26 mouse cellular contexts compared by ENCODE assay signal in the genomic region with DNA sequence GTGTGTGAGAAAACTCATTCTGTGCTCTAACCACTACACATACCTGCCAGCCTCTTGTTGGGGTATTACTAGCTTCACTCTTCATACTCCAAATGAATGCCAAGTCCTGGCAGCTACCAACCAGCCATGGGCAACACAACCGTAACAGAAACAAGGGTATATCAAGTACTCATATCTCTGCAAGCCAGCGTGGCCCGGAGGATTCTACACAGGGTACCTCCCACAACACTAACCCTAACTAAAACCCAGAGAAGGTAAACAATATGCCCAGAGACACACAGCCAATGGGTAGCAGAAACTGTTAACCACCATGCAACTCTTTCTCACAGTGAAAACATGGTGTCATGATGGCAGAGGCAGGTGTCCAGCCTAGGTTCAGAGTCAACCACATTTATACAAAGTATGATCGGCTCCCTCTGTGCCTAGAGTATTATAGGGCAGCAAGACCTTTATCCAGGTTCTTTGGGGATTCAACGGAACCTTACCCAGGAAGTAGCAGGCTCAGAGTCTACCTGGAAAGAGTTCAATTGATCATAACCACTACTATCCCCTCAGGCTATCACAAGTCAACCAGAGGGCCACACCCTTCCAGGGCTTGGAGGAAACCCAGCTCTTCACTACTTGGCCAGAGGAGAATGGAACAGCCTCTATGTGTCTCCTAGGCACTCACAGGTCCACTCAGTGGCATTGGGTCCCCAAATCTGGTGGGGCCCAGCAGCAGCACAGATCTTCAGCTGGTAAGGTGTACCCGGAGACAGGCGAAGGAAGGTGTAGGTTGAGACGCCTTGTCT. TPM values are rescaled to one million over a fixed set of nuclear protein-coding genes. Genes with fewer than 3 reads are reported as not detected.
DNase-seq lines count a peak whose midpoint lies in the region; ATAC-seq and TF ChIP-seq lines count a peak whose summit lies in the region.
"Had no signal": no experiment of that assay in that cellular context is flagged by ENCODE, and none has a peak within 500 bp of the region (broad histone marks: within the 10 kb centered on the region; RNA-seq: fewer than 3 reads in every experiment).

No protein-coding gene starts in this region.

- H3K27ac ChIP-seq in embryonic facial prominence, embryonic 13.5 days = no peak overlapping the region
- H3K27ac ChIP-seq in embryonic facial prominence, embryonic 10.5 days (replicated peaks) = no peak overlapping the region
- no peak overlapping the region for H3K27ac ChIP-seq in hindbrain, embryonic 11.5 days (ENCODE audit: low read depth, low read length)
- no peak overlapping the region for H3K27ac ChIP-seq in liver, postnatal 0 days (ENCODE audit: low read depth)
- H3K27ac ChIP-seq: forebrain, embryonic 13.5 days; forebrain, embryonic 15.5 days had no signal

- WGBS in embryonic facial prominence, embryonic 13.5 days = 93% methylated on average over 8 of the region's 8 CpGs
- WGBS in embryonic facial prominence, embryonic 10.5 days = 93% methylated on average over 8 of the region's 8 CpGs
- WGBS in hindbrain, embryonic 11.5 days = 91% methylated on average over 8 of the region's 8 CpGs
- 65% methylated on average over 8 of the region's 8 CpGs for WGBS in liver, postnatal 0 days (ENCODE audit: insufficient replicate concordance)

- H3K36me3 ChIP-seq in embryonic facial prominence, embryonic 13.5 days = peaks cover 10% of the 10 kb centered on the region; the same call in 1 of the 2 replicates
- no peaks in the 10 kb centered on the region for H3K36me3 ChIP-seq in embryonic facial prominence, embryonic 10.5 days (replicated peaks)
- no peaks in the 10 kb centered on the region for H3K36me3 ChIP-seq in hindbrain, embryonic 11.5 days (ENCODE audit: control insufficient read depth, insufficient read depth, low read length)
- H3K36me3 ChIP-seq in liver, postnatal 0 days (replicated peaks; ENCODE audit: insufficient read depth, low read length) = no peaks in the 10 kb centered on the region
- H3K36me3 ChIP-seq: forebrain, embryonic 15.5 days had no signal

- H3K9ac ChIP-seq in embryonic facial prominence, embryonic 13.5 days = 0 out of 2 replicates have a peak overlapping the region, but pooled peaks have one; percentile 11
- H3K9ac ChIP-seq in hindbrain, embryonic 11.5 days (ENCODE audit: low read depth, low read length) = no peak overlapping the region
- H3K9ac ChIP-seq in liver, postnatal 0 days (replicated peaks) = no peak overlapping the region
- H3K9ac ChIP-seq: forebrain, embryonic 13.5 days; forebrain, embryonic 15.5 days; forebrain, postnatal 0 days had no signal

- TF ChIP-seq EP300 in liver, postnatal 0 days (IDR thresholded peaks at IDR 0.05; ENCODE audit: low read depth) = no peak

- peaks cover 49% of the 10 kb centered on the region for H3K4me1 ChIP-seq in embryonic facial prominence, embryonic 13.5 days
- peaks cover 40% of the 10 kb centered on the region for H3K4me1 ChIP-seq in embryonic facial prominence, embryonic 10.5 days
- peaks cover 2% of the 10 kb centered on the region; the same call in 1 of the 2 replicates for H3K4me1 ChIP-seq in hindbrain, embryonic 11.5 days (replicated peaks; ENCODE audit: control insufficient read depth, insufficient read depth, low read length)
- H3K4me1 ChIP-seq in liver, postnatal 0 days (ENCODE audit: insufficient read depth) = 0 out of 2 replicates have a peak, but pooled peaks cover 2% of the 10 kb centered on the region
- H3K4me1 ChIP-seq: forebrain, embryonic 15.5 days had no signal

- no peak for TF ChIP-seq CTCF in liver, postnatal 0 days (IDR thresholded peaks at IDR 0.05; ENCODE audit: low read depth)

- H3K27me3 ChIP-seq in embryonic facial prominence, embryonic 13.5 days = peaks cover 14% of the 10 kb centered on the region; the same call in 1 of the 2 replicates
- H3K27me3 ChIP-seq in embryonic facial prominence, embryonic 10.5 days (replicated peaks; ENCODE audit: low read depth, poor library complexity, severe bottlenecking) = peaks cover 40% of the 10 kb centered on the region
- H3K27me3 ChIP-seq in hindbrain, embryonic 11.5 days (ENCODE audit: control insufficient read depth, insufficient read depth, low read length) = peaks cover 2% of the 10 kb centered on the region; the same call in 1 of the 2 replicates
- H3K27me3 ChIP-seq in liver, postnatal 0 days (ENCODE audit: insufficient read depth, low read length) = no peaks in the 10 kb centered on the region
- H3K27me3 ChIP-seq: CH12.LX; forebrain, embryonic 15.5 days; Patski had no signal

- H3K4me3 ChIP-seq in embryonic facial prominence, embryonic 13.5 days = no peak overlapping the region
- H3K4me3 ChIP-seq in embryonic facial prominence, embryonic 10.5 days = no peak overlapping the region
- H3K4me3 ChIP-seq in hindbrain, embryonic 11.5 days (ENCODE audit: low read depth, low read length) = no peak overlapping the region
- H3K4me3 ChIP-seq in liver, postnatal 0 days (ENCODE audit: low read depth, low read length) = no peak overlapping the region
- H3K4me3 ChIP-seq: erythroblast, embryonic 14.5 days; forebrain, embryonic 13.5 days; forebrain, embryonic 15.5 days had no signal

- DNase-seq in embryonic facial prominence, embryonic 10.5 days (ENCODE audit: low spot score) = no peak
- DNase-seq in induced T-regulatory cell, adult 2 months (ENCODE audit: low read depth) = peak; percentile 3
- no peak for DNase-seq in hindbrain, embryonic 11.5 days (ENCODE audit: low spot score)
- no peak for DNase-seq in liver, postnatal 0 days
- DNase-seq: adrenal gland, adult 8-10 months; adrenal gland, postnatal 14 days; adrenal gland, postnatal 36 days; B cell, adult 2 months; cerebellum, adult 11-12 months; cerebellum, adult 2 months; cerebellum, adult 9-10 months; cerebellum, postnatal 10 days; cerebellum, postnatal 25 days; forebrain, postnatal 0 days had no signal

- no peak for ATAC-seq in embryonic facial prominence, embryonic 13.5 days (ENCODE audit: insufficient number of reproducible peaks, insufficient read depth, low FRiP score, low TSS enrichment, low read depth)
- ATAC-seq in megakaryocyte-erythroid progenitor cell, adult 5-6 weeks (replicated peaks; ENCODE audit: low FRiP score, low TSS enrichment, poor library complexity, severe bottlenecking) = peak; percentile 72
- ATAC-seq in hindbrain, embryonic 11.5 days (ENCODE audit: low FRiP score) = no peak
- no peak for ATAC-seq in liver, postnatal 0 days
- ATAC-seq: activated CD4-positive, CD25-positive, alpha-beta regulatory T cell, adult 4 months; CD4-positive, CD25-positive, alpha-beta regulatory T cell, adult 4 months; forebrain, embryonic 13.5 days; forebrain, embryonic 15.5 days; forebrain, postnatal 0 days; Patski had no signal

- no peaks in the 10 kb centered on the region for H3K9me3 ChIP-seq in embryonic facial prominence, embryonic 13.5 days
- no peaks in the 10 kb centered on the region for H3K9me3 ChIP-seq in embryonic facial prominence, embryonic 10.5 days
- H3K9me3 ChIP-seq in hindbrain, embryonic 11.5 days (ENCODE audit: control insufficient read depth, low read length) = no peaks in the 10 kb centered on the region
- no peaks in the 10 kb centered on the region for H3K9me3 ChIP-seq in liver, postnatal 0 days (ENCODE audit: low read length)
- H3K9me3 ChIP-seq: forebrain, embryonic 13.5 days; forebrain, embryonic 15.5 days; G1E had no signal

- H3K4me2 ChIP-seq in embryonic facial prominence, embryonic 13.5 days = no peak overlapping the region
- H3K4me2 ChIP-seq in hindbrain, embryonic 11.5 days (replicated peaks; ENCODE audit: low read depth, low read length) = no peak overlapping the region
- H3K4me2 ChIP-seq in liver, postnatal 0 days (ENCODE audit: low read depth, low read length) = no peak overlapping the region
- H3K4me2 ChIP-seq: forebrain, embryonic 13.5 days; forebrain, embryonic 15.5 days had no signal

RNA-seq across cellular contexts. Expression of a gene that starts 7.7 kb away (rescaled TPM):
- polyA plus RNA-seq in embryonic facial prominence, embryonic 13.5 days (2015; fragmentation: Nextera tagmentation; extraction: Ambion mirVana) = 1.5 and 2.2 TPM in 2 replicates
- 1.3 and 2.1 TPM in 2 replicates for polyA plus RNA-seq in embryonic facial prominence, embryonic 10.5 days (2016; fragmentation: Nextera tagmentation; extraction: Ambion mirVana)
- 108 and 110 TPM in 2 replicates for total RNA-seq in megakaryocyte-erythroid progenitor cell, adult 5-6 weeks (2014; fragmentation: Nextera tagmentation)
- 68.5 and 93.7 TPM in 2 replicates for total RNA-seq in megakaryocyte-erythroid progenitor cell, adult 5-6 weeks (2017)
- 1.3 and 2.1 TPM in 2 replicates for polyA plus RNA-seq in hindbrain, embryonic 11.5 days (2014; fragmentation: Nextera tagmentation; extraction: Ambion mirVana)
- polyA plus RNA-seq in liver, postnatal 0 days (2015; fragmentation: Nextera tagmentation; extraction: Ambion mirVana) = 5.4 and 6.7 TPM in 2 replicates

RNA-seq across cellular contexts. Expression of a gene that starts 19.7 kb away (rescaled TPM):
- 8.3 and 11.5 TPM in 2 replicates for polyA plus RNA-seq in embryonic facial prominence, embryonic 13.5 days (2015; fragmentation: Nextera tagmentation; extraction: Ambion mirVana)
- 0.73 and 1.1 TPM in 2 replicates for polyA plus RNA-seq in embryonic facial prominence, embryonic 10.5 days (2016; fragmentation: Nextera tagmentation; extraction: Ambion mirVana)
- total RNA-seq in megakaryocyte-erythroid progenitor cell, adult 5-6 weeks (2014; fragmentation: Nextera tagmentation) = not detected in 2 replicates
- not detected in 2 replicates for total RNA-seq in megakaryocyte-erythroid progenitor cell, adult 5-6 weeks (2017)
- 0.19 and 0.53 TPM in 2 replicates for polyA plus RNA-seq in hindbrain, embryonic 11.5 days (2014; fragmentation: Nextera tagmentation; extraction: Ambion mirVana)
- polyA plus RNA-seq in liver, postnatal 0 days (2015; fragmentation: Nextera tagmentation; extraction: Ambion mirVana) = 0.06 and 0.32 TPM in 2 replicates
- polyA plus RNA-seq: activated CD4-positive, CD25-positive, alpha-beta regulatory T cell, adult 4 months; erythroblast, embryonic 14.5 days had no signal

RNA-seq across cellular contexts. Expression of a gene that starts 21.9 kb away (rescaled TPM):
- polyA plus RNA-seq in embryonic facial prominence, embryonic 13.5 days (2015; fragmentation: Nextera tagmentation; extraction: Ambion mirVana) = 75.2 and 78.6 TPM in 2 replicates
- polyA plus RNA-seq in embryonic facial prominence, embryonic 10.5 days (2016; fragmentation: Nextera tagmentation; extraction: Ambion mirVana) = 48.3 and 50.3 TPM in 2 replicates
- total RNA-seq in megakaryocyte-erythroid progenitor cell, adult 5-6 weeks (2014; fragmentation: Nextera tagmentation) = 23.8 and 38.4 TPM in 2 replicates
- total RNA-seq in megakaryocyte-erythroid progenitor cell, adult 5-6 weeks (2017) = 7.9 and 14.8 TPM in 2 replicates
- polyA plus RNA-seq in hindbrain, embryonic 11.5 days (2014; fragmentation: Nextera tagmentation; extraction: Ambion mirVana) = 84.5 and 84.6 TPM in 2 replicates
- polyA plus RNA-seq in liver, postnatal 0 days (2015; fragmentation: Nextera tagmentation; extraction: Ambion mirVana) = 11.3 and 12.5 TPM in 2 replicates

RNA-seq across cellular contexts. Expression of a gene that starts 42.7 kb away (rescaled TPM):
- not detected in 2 replicates for polyA plus RNA-seq in embryonic facial prominence, embryonic 13.5 days (2015; fragmentation: Nextera tagmentation; extraction: Ambion mirVana)
- not detected in 2 replicates for polyA plus RNA-seq in embryonic facial prominence, embryonic 10.5 days (2016; fragmentation: Nextera tagmentation; extraction: Ambion mirVana)
- total RNA-seq in megakaryocyte-erythroid progenitor cell, adult 5-6 weeks (2014; fragmentation: Nextera tagmentation) = not detected in 2 replicates
- total RNA-seq in megakaryocyte-erythroid progenitor cell, adult 5-6 weeks (2017) = not detected in 2 replicates
- polyA plus RNA-seq in hindbrain, embryonic 11.5 days (2014; fragmentation: Nextera tagmentation; extraction: Ambion mirVana) = not detected in 2 replicates
- polyA plus RNA-seq in liver, postnatal 0 days (2015; fragmentation: Nextera tagmentation; extraction: Ambion mirVana) = not detected in 2 replicates
- total RNA-seq: CH12.LX had no signal
- polyA plus RNA-seq: activated CD4-positive, CD25-positive, alpha-beta regulatory T cell, adult 4 months; CD4-positive, CD25-positive, alpha-beta regulatory T cell, adult 4 months; embryonic facial prominence, embryonic 11.5 days; erythroblast, embryonic 14.5 days; forebrain, embryonic 11.5 days; forebrain, embryonic 13.5 days; G1E had no signal
